Mouse (Mus musculus): ENCODE data around the gene Slco3a1. TPM values are rescaled to one million over a fixed set of nuclear protein-coding genes. Genes with fewer than 3 reads are reported as not detected.

Gene Slco3a1
- total RNA-seq, 1 experiment from 2014 or later = 1.8 TPM

GRCm38 (mm10) chr7:74498266-74498980 is 56.2 kb downstream of the Slco3a1 start:
- ATAC-seq (replicated peaks; ENCODE audit: insufficient number of reproducible peaks, low FRiP score, low TSS enrichment, poor library complexity, severe bottlenecking) = no peak

DNA sequence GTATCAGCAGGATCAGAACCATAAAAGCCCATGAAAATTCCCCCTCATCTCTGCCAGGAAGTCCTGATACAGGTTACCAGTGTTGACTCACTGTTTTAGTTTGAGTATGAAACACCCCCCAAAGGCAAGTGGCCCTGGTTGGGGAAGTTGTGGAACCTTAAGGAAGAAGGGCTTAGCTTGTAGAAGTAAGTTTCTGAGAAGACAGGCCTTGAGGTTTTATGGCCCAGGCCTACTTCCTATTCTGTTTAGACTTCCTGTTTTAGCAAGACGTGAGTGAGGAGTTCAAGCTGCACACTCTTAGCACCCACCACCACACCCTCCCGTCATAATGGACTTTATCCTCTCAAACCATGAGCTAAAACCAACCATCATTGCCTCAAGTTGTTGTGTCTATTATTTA is 57.4 kb downstream of the Slco3a1 start:
- peak; percentile 66; the same call in 1 of the 2 replicates for ATAC-seq (replicated peaks; ENCODE audit: insufficient number of reproducible peaks, low FRiP score, low TSS enrichment, poor library complexity, severe bottlenecking)

DNA sequence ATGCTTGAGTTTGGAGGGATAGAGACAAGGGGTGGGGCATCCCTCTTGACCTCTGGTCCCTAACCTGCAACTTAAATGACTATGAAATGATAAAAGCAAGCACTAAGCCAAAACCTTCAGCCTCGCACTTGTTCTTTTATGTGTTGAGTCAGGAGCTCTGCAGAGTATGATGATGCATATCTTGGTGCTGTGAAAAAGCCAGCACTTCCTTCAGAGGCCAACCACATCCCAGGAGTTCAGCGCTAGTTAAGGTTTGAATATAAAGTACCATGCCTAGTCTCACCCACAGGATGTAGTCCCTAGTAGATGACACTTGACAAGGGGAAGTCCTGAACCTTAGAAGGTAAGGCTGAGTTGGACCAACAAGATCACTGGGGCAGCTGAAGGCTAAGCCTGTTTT is 59.1 kb downstream of the Slco3a1 start:
- no peak for ATAC-seq (replicated peaks; ENCODE audit: insufficient number of reproducible peaks, low FRiP score, low TSS enrichment, poor library complexity, severe bottlenecking)

DNA sequence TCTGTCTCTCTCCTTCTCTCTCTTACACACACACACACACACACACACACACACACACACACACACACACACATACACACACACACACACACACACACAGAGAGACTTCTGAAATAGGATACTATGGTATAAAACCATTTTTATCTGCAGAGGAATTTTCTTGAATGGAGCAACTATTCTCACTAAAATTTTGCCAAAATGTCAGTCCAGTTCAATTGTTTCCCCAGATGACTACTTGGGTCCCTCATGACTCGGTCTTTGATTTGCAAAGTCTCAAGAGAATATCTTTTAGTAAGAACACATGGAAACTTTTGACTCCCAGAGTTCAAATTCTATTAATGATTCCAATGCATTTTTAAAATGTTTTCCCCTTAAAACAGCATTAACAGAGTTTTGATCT is 60.8 kb downstream of the Slco3a1 start:
- no peak for ATAC-seq (replicated peaks; ENCODE audit: insufficient number of reproducible peaks, low FRiP score, low TSS enrichment, poor library complexity, severe bottlenecking)

GRCm38 (mm10) chr7:74491683-74492355 is 62.8 kb downstream of the Slco3a1 start:
- no peak for ATAC-seq (replicated peaks; ENCODE audit: insufficient number of reproducible peaks, low FRiP score, low TSS enrichment, poor library complexity, severe bottlenecking)

DNA sequence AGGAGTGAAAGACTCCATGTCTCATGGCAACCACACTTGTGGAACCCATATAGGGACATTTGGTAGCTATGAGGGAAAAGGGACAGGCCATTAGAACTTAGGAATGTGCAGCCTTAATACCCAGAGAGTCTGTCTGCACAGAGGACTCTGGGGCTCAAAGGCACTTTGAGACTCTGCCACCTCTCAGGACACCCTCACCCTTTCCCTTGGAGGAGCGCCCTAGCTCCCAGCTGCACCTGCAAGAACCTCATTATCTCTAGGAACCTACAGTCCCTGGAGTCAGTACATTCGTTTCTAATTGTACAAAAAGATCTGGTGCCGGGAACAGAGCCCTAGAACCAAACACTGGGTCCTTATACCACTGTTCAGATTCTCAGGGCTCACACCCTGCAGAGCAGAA is 66.4 kb downstream of the Slco3a1 start:
- no peak for ATAC-seq (replicated peaks; ENCODE audit: insufficient number of reproducible peaks, low FRiP score, low TSS enrichment, poor library complexity, severe bottlenecking)

GRCm38 (mm10) chr7:74487727-74488126 is 66.9 kb downstream of the Slco3a1 start:
- no peak for ATAC-seq (replicated peaks; ENCODE audit: insufficient number of reproducible peaks, low FRiP score, low TSS enrichment, poor library complexity, severe bottlenecking)

- no peak for ATAC-seq (replicated peaks; ENCODE audit: insufficient number of reproducible peaks, low FRiP score, low TSS enrichment, poor library complexity, severe bottlenecking)
Measured at GRCm38 (mm10) chr7:74486083-74486482, 68.5 kb downstream of the Slco3a1 start.

DNA sequence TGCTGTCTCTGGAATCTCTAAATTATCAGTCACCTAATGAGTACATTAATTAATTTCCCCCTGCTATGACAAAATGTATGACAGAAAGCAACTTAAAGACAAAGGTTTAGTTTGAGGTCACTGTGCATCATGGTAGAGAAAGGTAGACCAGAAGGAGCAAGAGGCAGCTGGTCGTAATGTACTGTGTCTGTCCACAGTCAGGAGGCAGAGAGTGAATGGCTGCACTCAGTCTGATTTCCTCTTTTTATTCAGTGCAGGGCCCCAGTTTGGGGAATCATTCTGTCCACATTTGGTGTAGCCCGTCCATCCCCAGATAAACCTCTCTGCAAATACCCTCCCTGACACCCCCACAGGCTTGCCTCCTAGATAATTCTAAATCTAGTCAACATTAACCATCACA is 68.9 kb downstream of the Slco3a1 start:
- ATAC-seq (replicated peaks; ENCODE audit: insufficient number of reproducible peaks, low FRiP score, low TSS enrichment, poor library complexity, severe bottlenecking) = no peak

GRCm38 (mm10) chr7:74484024-74484385 is 70.6 kb downstream of the Slco3a1 start:
- no peak for ATAC-seq (replicated peaks; ENCODE audit: insufficient number of reproducible peaks, low FRiP score, low TSS enrichment, poor library complexity, severe bottlenecking)

DNA sequence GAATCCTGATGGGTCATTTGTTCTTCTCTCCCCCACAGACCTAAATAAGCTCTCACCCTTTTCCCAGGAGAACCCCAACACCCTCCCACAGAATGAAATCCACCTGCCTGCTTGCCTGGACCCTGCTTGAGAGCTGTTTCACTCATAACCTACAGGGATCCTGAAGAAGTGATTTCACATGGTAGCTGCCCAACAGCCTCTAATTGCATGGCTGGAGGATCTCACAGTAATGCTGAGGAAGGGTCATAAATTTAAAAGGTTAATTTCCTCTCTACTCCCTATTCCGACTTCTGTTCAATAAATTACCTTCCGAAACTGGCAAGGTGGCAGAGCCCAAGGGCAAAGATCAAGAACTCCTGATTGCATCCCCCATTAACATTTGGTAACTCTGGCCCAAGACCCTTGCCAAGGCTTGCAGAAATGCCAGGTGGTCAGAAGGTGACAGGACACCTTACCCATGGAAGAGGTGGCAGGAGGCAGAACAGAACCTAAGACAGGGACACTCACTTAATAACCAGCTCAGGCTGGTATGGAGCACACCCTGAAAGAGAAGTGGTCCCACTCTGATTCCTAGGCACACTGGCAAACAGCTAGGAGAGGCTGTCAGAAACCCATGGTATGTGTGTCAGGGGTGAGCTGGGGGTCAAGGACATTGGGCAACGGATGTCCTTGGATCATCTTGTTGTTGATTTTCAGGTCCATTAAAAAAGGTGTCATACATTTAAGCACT is 71.1 kb downstream of the Slco3a1 start:
- ATAC-seq (replicated peaks; ENCODE audit: insufficient number of reproducible peaks, low FRiP score, low TSS enrichment, poor library complexity, severe bottlenecking) = no peak

DNA sequence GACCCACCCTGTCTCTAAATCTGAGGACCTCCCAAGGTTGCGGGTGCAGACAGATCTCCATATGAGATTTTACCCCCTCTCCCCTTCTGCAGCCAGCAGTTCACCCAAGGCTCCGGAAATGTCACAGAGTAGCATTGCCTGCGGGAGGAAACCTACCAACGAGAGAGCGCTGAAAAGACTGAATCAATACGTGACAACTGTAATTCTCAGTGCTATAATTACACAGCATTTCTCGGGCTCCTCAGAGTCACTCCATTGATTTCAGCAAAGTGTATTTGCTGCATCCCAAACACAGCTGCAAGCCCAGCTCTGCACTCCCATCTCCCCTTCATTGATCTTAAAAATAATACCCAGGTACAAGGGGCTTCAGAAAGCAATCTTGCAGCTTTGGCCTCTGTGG is 82.8 kb downstream of the Slco3a1 start:
- no peak for ATAC-seq (replicated peaks; ENCODE audit: insufficient number of reproducible peaks, low FRiP score, low TSS enrichment, poor library complexity, severe bottlenecking)

- no peak for ATAC-seq (replicated peaks; ENCODE audit: insufficient number of reproducible peaks, low FRiP score, low TSS enrichment, poor library complexity, severe bottlenecking)
Measured at GRCm38 (mm10) chr7:74466886-74467285, 87.7 kb downstream of the Slco3a1 start.

DNA sequence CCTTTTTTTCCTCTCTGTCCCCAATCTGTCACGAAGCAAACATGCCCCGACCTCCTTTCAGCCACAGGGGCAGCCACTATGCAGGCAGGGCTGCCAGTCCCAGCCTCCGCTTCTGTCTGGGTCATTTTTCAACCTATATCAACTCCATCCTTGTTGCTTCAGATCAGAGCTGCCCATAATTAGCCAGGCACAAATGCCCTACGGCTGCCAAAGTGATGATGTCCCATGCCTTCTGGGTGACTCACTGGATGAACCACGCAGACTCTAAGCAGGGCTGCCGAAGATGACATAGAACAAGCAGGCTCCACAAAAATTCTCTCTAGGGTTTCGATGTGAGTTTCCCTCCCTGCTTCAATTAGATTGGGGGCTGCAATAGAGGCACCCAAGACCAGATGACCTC is 89.9 kb downstream of the Slco3a1 start:
- ATAC-seq (replicated peaks; ENCODE audit: insufficient number of reproducible peaks, low FRiP score, low TSS enrichment, poor library complexity, severe bottlenecking) = no peak

DNA sequence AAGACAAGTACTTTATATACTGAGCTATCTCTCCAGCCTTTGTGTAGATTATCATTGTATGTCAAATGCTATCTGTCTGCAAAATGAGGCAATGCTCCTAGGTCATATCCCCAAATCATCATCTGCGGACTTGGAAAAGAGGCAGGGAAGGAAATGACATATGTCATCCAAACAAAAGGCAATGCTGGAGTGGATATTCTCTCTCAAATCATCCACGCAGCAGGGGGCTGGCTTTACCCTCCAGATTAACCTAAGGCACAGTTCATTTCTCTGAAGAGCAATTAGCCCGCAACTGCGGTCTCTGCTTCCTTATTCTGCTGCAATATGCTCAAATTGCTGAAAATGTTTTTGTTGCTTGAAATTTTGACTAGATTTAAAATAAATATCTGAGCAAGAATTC is 92.1 kb downstream of the Slco3a1 start:
- ATAC-seq (replicated peaks; ENCODE audit: insufficient number of reproducible peaks, low FRiP score, low TSS enrichment, poor library complexity, severe bottlenecking) = no peak

DNA sequence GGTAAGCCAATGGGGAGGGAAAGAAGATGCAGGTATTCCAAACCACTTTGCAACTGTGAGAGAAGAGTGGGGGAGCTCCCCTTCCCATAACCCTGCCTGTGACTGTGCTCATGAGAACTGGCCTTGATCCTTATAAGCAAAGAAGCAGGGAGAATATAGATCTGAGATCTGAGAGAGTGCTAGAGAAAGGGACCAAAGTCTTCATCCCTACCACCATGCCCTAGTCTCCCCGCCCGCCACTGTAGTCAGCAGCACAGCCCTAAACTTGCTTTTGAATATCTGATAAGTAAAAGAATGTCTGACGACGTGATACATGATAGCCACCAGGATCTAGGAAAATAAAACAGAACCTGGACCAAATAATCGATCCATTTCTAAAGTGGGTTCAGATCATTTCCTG is 92.8 kb downstream of the Slco3a1 start:
- no peak for ATAC-seq (replicated peaks; ENCODE audit: insufficient number of reproducible peaks, low FRiP score, low TSS enrichment, poor library complexity, severe bottlenecking)

GRCm38 (mm10) chr7:74461146-74461545 is 93.4 kb downstream of the Slco3a1 start:
- no peak for ATAC-seq (replicated peaks; ENCODE audit: insufficient number of reproducible peaks, low FRiP score, low TSS enrichment, poor library complexity, severe bottlenecking)

DNA sequence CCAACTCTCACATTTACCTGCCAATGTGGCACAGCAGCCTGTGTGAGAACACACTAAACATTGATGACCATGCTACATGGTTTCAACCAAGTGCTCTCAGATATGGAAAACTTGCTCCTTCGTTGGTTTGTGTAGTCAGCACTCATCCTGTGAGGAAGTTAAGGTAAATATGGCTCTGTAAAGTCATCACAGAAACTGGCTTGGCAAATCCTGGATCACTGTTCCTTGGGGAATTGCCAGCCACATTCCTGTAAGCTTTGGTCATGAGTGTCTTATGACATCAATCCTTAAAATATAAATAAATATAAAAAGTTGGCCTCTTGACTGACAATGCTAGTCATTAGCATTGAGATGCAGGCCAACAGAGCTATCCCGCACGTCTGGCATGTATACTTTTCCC is 94.8 kb downstream of the Slco3a1 start:
- ATAC-seq (replicated peaks; ENCODE audit: insufficient number of reproducible peaks, low FRiP score, low TSS enrichment, poor library complexity, severe bottlenecking) = no peak

DNA sequence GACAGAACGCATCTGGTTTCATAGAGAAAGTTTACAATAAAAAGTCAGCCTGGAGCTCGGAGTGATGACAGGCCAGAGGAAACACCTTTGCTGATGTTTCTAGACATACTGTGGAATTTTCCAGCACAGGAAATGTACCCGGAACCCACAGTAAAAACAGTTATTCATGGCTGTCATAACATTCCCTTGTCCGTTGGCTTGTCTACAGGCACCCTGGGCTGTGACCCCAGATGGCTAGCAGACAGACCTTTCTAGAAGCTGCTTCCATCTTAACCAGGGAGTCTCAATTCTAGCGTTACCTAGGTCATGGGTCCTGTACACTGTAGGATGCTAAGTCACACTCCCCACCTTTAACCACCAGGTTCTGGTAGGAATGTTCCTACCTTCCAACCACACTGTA is 95.3 kb downstream of the Slco3a1 start:
- no peak for ATAC-seq (replicated peaks; ENCODE audit: insufficient number of reproducible peaks, low FRiP score, low TSS enrichment, poor library complexity, severe bottlenecking)
